Mouse (Mus musculus): ENCODE measurements around the gene Ssu72.
"Not testable (repeated sequence)": the region's sequence is repeated elsewhere in the genome, so short reads cannot be mapped to it uniquely, and the experiment has no call there.

Gene Ssu72

GRCm38 (mm10) chr4:155700425-155700824 is 4.2 kb upstream of the Ssu72 start:
- no peak for DNase-seq (ENCODE audit: low spot score in 2 of 2)

GRCm38 (mm10) chr4:155703425-155703929 is 1.1 kb upstream of the Ssu72 start:
- DNase-seq (ENCODE audit: low spot score in 2 of 2), result no peak

GRCm38 (mm10) chr4:155705592-155705929 is 961 bp downstream of the Ssu72 start:
- DNase-seq (ENCODE audit: low spot score in 2 of 2), result no peak

- no peak for DNase-seq (ENCODE audit: low spot score in 2 of 2)
Measured at GRCm38 (mm10) chr4:155708582-155708981, 4.0 kb downstream of the Ssu72 start.

GRCm38 (mm10) chr4:155708988-155709387 is 4.4 kb downstream of the Ssu72 start:
- DNase-seq (ENCODE audit: low spot score in 2 of 2), result no peak

- DNase-seq (ENCODE audit: low spot score in 2 of 2), result no peak
Measured at GRCm38 (mm10) chr4:155710521-155711252, 6.1 kb downstream of the Ssu72 start.

- no peak for DNase-seq (ENCODE audit: low spot score in 2 of 2)
Measured at GRCm38 (mm10) chr4:155721668-155722083, 17.1 kb downstream of the Ssu72 start.

- DNase-seq (ENCODE audit: low spot score in 2 of 2), result no peak
Measured at GRCm38 (mm10) chr4:155727993-155728392, 23.4 kb downstream of the Ssu72 start.

- no peak for DNase-seq (ENCODE audit: low spot score in 2 of 2)
Measured at GRCm38 (mm10) chr4:155733267-155733666, 28.7 kb downstream of the Ssu72 start.

GRCm38 (mm10) chr4:155734350-155734941 is 29.8 kb downstream of the Ssu72 start, which contains the start of gene Tmem240:
Tmem240 (plus strand) TSS chr4:155734800.
- DNase-seq (ENCODE audit: low spot score in 2 of 2), result peak; percentile 96

- DNase-seq (ENCODE audit: low spot score in 2 of 2), result peak; percentile 65 to 72
Measured at GRCm38 (mm10) chr4:155734951-155735702, 30.5 kb downstream of the Ssu72 start.

- DNase-seq (ENCODE audit: low spot score in 2 of 2), result no peak
Measured at GRCm38 (mm10) chr4:155735788-155736187, 31.2 kb downstream of the Ssu72 start.

GRCm38 (mm10) chr4:155736421-155736820 is 31.8 kb downstream of the Ssu72 start:
- no peak for DNase-seq (ENCODE audit: low spot score in 2 of 2)

GRCm38 (mm10) chr4:155738262-155738661 is 33.7 kb downstream of the Ssu72 start:
- DNase-seq (ENCODE audit: low spot score in 2 of 2), result peak in 1 of 2 experiments; percentile 59

GRCm38 (mm10) chr4:155739152-155739551 is 34.6 kb downstream of the Ssu72 start:
- DNase-seq (ENCODE audit: low spot score in 2 of 2), result no peak

GRCm38 (mm10) chr4:155739741-155740636 is 35.4 kb downstream of the Ssu72 start:
- peak in 1 of 2 experiments; percentile 64 for DNase-seq (ENCODE audit: low spot score in 2 of 2)

GRCm38 (mm10) chr4:155740681-155741080 is 36.1 kb downstream of the Ssu72 start:
- DNase-seq (ENCODE audit: low spot score in 2 of 2), result not testable (repeated sequence)

- no peak for DNase-seq (ENCODE audit: low spot score in 2 of 2)
Measured at GRCm38 (mm10) chr4:155742684-155743083, 38.1 kb downstream of the Ssu72 start.

- no peak for DNase-seq (ENCODE audit: low spot score in 2 of 2)
Measured at GRCm38 (mm10) chr4:155744474-155744873, 39.9 kb downstream of the Ssu72 start.

- DNase-seq (ENCODE audit: low spot score in 2 of 2), result no peak
Measured at GRCm38 (mm10) chr4:155745136-155745535, 40.5 kb downstream of the Ssu72 start.

GRCm38 (mm10) chr4:155746036-155746548 is 41.5 kb downstream of the Ssu72 start:
- DNase-seq (ENCODE audit: low spot score in 2 of 2), result no peak
